Mouse (Mus musculus): ENCODE data around the gene B3gnt9. TPM values are rescaled to one million over a fixed set of nuclear protein-coding genes. Genes with fewer than 3 reads are reported as not detected.
A peak's percentile ranks its signal among the peaks of the same experiment; 100 is the strongest.

B3gnt9 gene
- total and polyA plus RNA-seq, 3 experiments: 0.57 to 4.1 (median 0.66) TPM

GRCm38 (mm10) chr8:105295895-105296573 is 41.1 kb upstream of the B3gnt9 start, which contains the start of gene Exoc3l:
TSS of gene Exoc3l (minus strand) at chr8:105296101.
- Histone ChIP-seq H3K79me2 (replicated peaks; ENCODE audit: control insufficient read depth, extremely low read depth, insufficient read depth, poor library complexity, severe bottlenecking) (peaks cover 26% of the 10 kb centered on the region), H3K9me3 (replicated peaks; ENCODE audit: low read length) (no peaks in the 10 kb centered on the region), H3K27ac (ENCODE audit: insufficient read depth, low read depth) (peak within 1 kb of the TSS; percentile 65), H3K9ac (ENCODE audit: insufficient read depth, low read depth) (peak within 1 kb of the TSS; percentile 45), H3K27me3 (replicated peaks) (no peaks in the 10 kb centered on the region), H3K4me3 (replicated peaks in 1 of 3; ENCODE audit: low read depth in 2 of 3, low read length in 2 of 3, poor library complexity in 1 of 3) (peak within 1 kb of the TSS; percentile 82 to 96 (median 89)), H3K4me2 (ENCODE audit: insufficient read depth, low read depth, poor library complexity, severe bottlenecking) (peak within 1 kb of the TSS; percentile 88), H3K4me1 (ENCODE audit: control insufficient read depth in 1 of 2, insufficient read depth in 2 of 2) (peaks cover 8 to 47% of the 10 kb centered on the region in 2 experiments), H3K36me3 (replicated peaks in 1 of 2; ENCODE audit: control insufficient read depth in 1 of 2, insufficient read depth in 1 of 2, low read length in 1 of 2) (peaks cover 11 to 38% of the 10 kb centered on the region in 2 experiments)
- in situ Hi-C loops (cut with MboI; ENCODE audit: low pct_ligation_motif_present, low pct_unique_long_range_greater_than_20kb, low sequenced_read_pairs) (no loop called here), dilution Hi-C loops (cut with MboI; ENCODE audit: extremely low pct_ligation_motif_present, extremely low pct_unique_long_range_greater_than_20kb, low sequenced_read_pairs) (no loop called here)
- TF ChIP-seq TCF12 (IDR thresholded peaks at IDR 0.05; ENCODE audit: low read depth, low read length) (peak; percentile 35), USF2 (conservative IDR thresholded peaks at IDR 0.05; ENCODE audit: low read depth, low read length) (no peak), MAX (IDR thresholded peaks at IDR 0.05; ENCODE audit: low read length) (peak; percentile 49; the same call in 1 of the 2 replicates), CHD1 (IDR thresholded peaks at IDR 0.05; ENCODE audit: low read depth, low read length) (no peak), ZMIZ1 (IDR thresholded peaks at IDR 0.05; ENCODE audit: low read depth, low read length) (peak; percentile 36), MXI1 (IDR thresholded peaks at IDR 0.05; ENCODE audit: low read depth, low read length) (0 out of 2 replicates have a peak, but pooled peaks have one; percentile 39), JUND (conservative IDR thresholded peaks at IDR 0.05; ENCODE audit: low read depth, low read length) (no peak), TBP (conservative IDR thresholded peaks at IDR 0.05; ENCODE audit: low read depth, low read length) (peak; percentile 54; the same call in 1 of the 2 replicates), CHD2 (IDR thresholded peaks at IDR 0.05; ENCODE audit: low read length) (no peak), NRF1 (IDR thresholded peaks at IDR 0.05; ENCODE audit: low read depth, low read length) (0 out of 2 replicates have a peak, but pooled peaks have one; percentile 8), MYC (IDR thresholded peaks at IDR 0.05; ENCODE audit: low read depth, low read length) (0 out of 2 replicates have a peak, but pooled peaks have one; percentile 29), GABPA (IDR thresholded peaks at IDR 0.05; ENCODE audit: insufficient replicate concordance, low read depth, low read length) (no peak), SMC3 (IDR thresholded peaks at IDR 0.05; ENCODE audit: low read depth, low read length) (no peak), IRF4 (IDR thresholded peaks at IDR 0.05; ENCODE audit: low read depth, low read length) (no peak), NELFE (IDR thresholded peaks at IDR 0.05; ENCODE audit: low read depth, low read length) (no peak), USF1 (IDR thresholded peaks at IDR 0.05; ENCODE audit: low read depth, low read length) (no peak), ZC3H11A (IDR thresholded peaks at IDR 0.05; ENCODE audit: low read depth, low read length) (no peak), EP300 (IDR thresholded peaks at IDR 0.05; ENCODE audit: low read length) (peak; percentile 44)
- peak; percentile 60 for DNase-seq (ENCODE audit: extremely low read depth)

DNA sequence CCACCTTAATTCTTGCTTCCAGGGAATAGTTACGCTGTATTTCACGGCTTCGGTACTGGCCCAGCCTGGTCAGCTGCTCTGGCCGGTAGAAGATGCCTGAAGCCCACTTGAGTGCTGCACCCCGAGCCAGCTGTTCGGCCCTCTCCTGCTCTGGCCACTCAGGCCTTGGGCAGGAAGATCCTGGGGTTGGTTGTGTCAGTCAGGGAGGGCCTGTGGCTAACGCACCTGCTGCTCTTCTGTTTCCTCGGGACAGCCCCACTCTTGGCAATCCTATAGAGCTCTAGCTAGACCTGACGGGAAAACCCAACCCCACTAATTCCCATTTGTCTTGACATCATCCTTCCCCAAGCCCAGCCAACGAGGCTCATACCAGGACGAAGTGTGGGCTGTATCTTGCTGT is 40.3 kb upstream of the B3gnt9 start:
- in situ Hi-C loops (cut with MboI; ENCODE audit: low pct_ligation_motif_present, low pct_unique_long_range_greater_than_20kb, low sequenced_read_pairs): no loop called here
- dilution Hi-C loops (cut with MboI; ENCODE audit: extremely low pct_ligation_motif_present, extremely low pct_unique_long_range_greater_than_20kb, low sequenced_read_pairs): no loop called here
- H3K4me3 ChIP-seq (replicated peaks in 1 of 3; ENCODE audit: low read depth in 2 of 3, low read length in 2 of 3, poor library complexity in 1 of 3): peak overlapping the region; percentile 57 to 96 (median 82)
- peaks cover 23% of the 10 kb centered on the region for H3K79me2 ChIP-seq (replicated peaks; ENCODE audit: control insufficient read depth, extremely low read depth, insufficient read depth, poor library complexity, severe bottlenecking)
- peaks cover 8 to 42% of the 10 kb centered on the region in 2 experiments for H3K4me1 ChIP-seq (ENCODE audit: control insufficient read depth in 1 of 2, insufficient read depth in 2 of 2)
- H3K36me3 ChIP-seq (replicated peaks in 1 of 2; ENCODE audit: control insufficient read depth in 1 of 2, insufficient read depth in 1 of 2, low read length in 1 of 2): peaks cover 5 to 30% of the 10 kb centered on the region in 2 experiments
- DNase-seq (ENCODE audit: extremely low read depth): peak; percentile 61
- H3K27me3 ChIP-seq (replicated peaks): no peaks in the 10 kb centered on the region
- H3K9me3 ChIP-seq (replicated peaks; ENCODE audit: low read length): no peaks in the 10 kb centered on the region
- peak overlapping the region; percentile 65 for H3K27ac ChIP-seq (ENCODE audit: insufficient read depth, low read depth)
- peak overlapping the region; percentile 88 for H3K4me2 ChIP-seq (ENCODE audit: insufficient read depth, low read depth, poor library complexity, severe bottlenecking)
- H3K9ac ChIP-seq (ENCODE audit: insufficient read depth, low read depth): peak overlapping the region; percentile 45; the same call in 1 of the 2 replicates
- peak; percentile 31; the same call in 1 of the 2 replicates for TF ChIP-seq HCFC1 (IDR thresholded peaks at IDR 0.05; ENCODE audit: low read depth, low read length)
- TF ChIP-seq KAT2A (IDR thresholded peaks at IDR 0.05; ENCODE audit: insufficient replicate concordance, low read length): no peak
- TF ChIP-seq MAX (IDR thresholded peaks at IDR 0.05; ENCODE audit: low read length): peak; percentile 58; the same call in 1 of the 2 replicates
- no peak for TF ChIP-seq SMC3 (IDR thresholded peaks at IDR 0.05; ENCODE audit: low read depth, low read length)
- TF ChIP-seq ZC3H11A (IDR thresholded peaks at IDR 0.05; ENCODE audit: low read depth, low read length): no peak
- no peak for TF ChIP-seq POLR2A (IDR thresholded peaks at IDR 0.05; ENCODE audit: low read depth, low read length)
- no peak for TF ChIP-seq PAX5 (IDR thresholded peaks at IDR 0.05; ENCODE audit: low read length)
- TF ChIP-seq JUND (conservative IDR thresholded peaks at IDR 0.05; ENCODE audit: low read depth, low read length): no peak
- TF ChIP-seq MXI1 (IDR thresholded peaks at IDR 0.05; ENCODE audit: low read depth, low read length): no peak
- TF ChIP-seq BHLHE40 (IDR thresholded peaks at IDR 0.05; ENCODE audit: low read depth, low read length): 0 out of 2 replicates have a peak, but pooled peaks have one; percentile 9
- no peak for TF ChIP-seq USF2 (conservative IDR thresholded peaks at IDR 0.05; ENCODE audit: low read depth, low read length)
- no peak for TF ChIP-seq ZMIZ1 (IDR thresholded peaks at IDR 0.05; ENCODE audit: low read depth, low read length)
- TF ChIP-seq ETS1 (conservative IDR thresholded peaks at IDR 0.05; ENCODE audit: low read depth, low read length): no peak
- TF ChIP-seq SIN3A (IDR thresholded peaks at IDR 0.05; ENCODE audit: low read length): peak; percentile 19; the same call in 1 of the 2 replicates
- peak; percentile 65 for TF ChIP-seq EP300 (IDR thresholded peaks at IDR 0.05; ENCODE audit: low read length)
- no peak for TF ChIP-seq USF1 (IDR thresholded peaks at IDR 0.05; ENCODE audit: low read depth, low read length)
- 0 out of 2 replicates have a peak, but pooled peaks have one; percentile 51 for TF ChIP-seq MAZ (IDR thresholded peaks at IDR 0.05; ENCODE audit: low read depth, low read length)
- no peak for TF ChIP-seq ELF1 (IDR thresholded peaks at IDR 0.05; ENCODE audit: low read depth, low read length)
- peak; percentile 44; the same call in 1 of the 2 replicates for TF ChIP-seq CHD2 (IDR thresholded peaks at IDR 0.05; ENCODE audit: low read length)
- no peak for TF ChIP-seq TBP (conservative IDR thresholded peaks at IDR 0.05; ENCODE audit: low read depth, low read length)
- TF ChIP-seq RCOR1 (conservative IDR thresholded peaks at IDR 0.05; ENCODE audit: low read depth, low read length): peak; percentile 91; the same call in 1 of the 2 replicates
- TF ChIP-seq CHD1 (IDR thresholded peaks at IDR 0.05; ENCODE audit: low read depth, low read length): 0 out of 2 replicates have a peak, but pooled peaks have one; percentile 34
- peak; percentile 67 for TF ChIP-seq IRF4 (IDR thresholded peaks at IDR 0.05; ENCODE audit: low read depth, low read length)
